Mouse (Mus musculus) megakaryocyte, embryonic 14.5 days (primary cell): ENCODE measurements around the gene Snx17. TPM values are rescaled to one million over a fixed set of nuclear protein-coding genes. Genes with fewer than 3 reads are reported as not detected.

ENCODE experiments used
- H3K27me3 ChIP-seq: replicated peaks from 2 replicates; pipeline ENCODE3; 2012; ENCODE audit warnings: inconsistent platforms
- H3K36me3 ChIP-seq: replicated peaks from 2 replicates; pipeline ENCODE3; 2012; ENCODE audit warnings: low read length, inconsistent platforms, mixed read lengths
- H3K4me1 ChIP-seq: 2 replicates; pipeline ENCODE4 v1.6.1; 2012; ENCODE audit warnings: inconsistent platforms
- H3K4me3 ChIP-seq: replicated peaks from 2 replicates; pipeline ENCODE3; 2012; ENCODE audit warnings: moderate library complexity, mild to moderate bottlenecking, inconsistent platforms
- H3K9me3 ChIP-seq: 2 replicates; pipeline ENCODE4 v1.6.1; 2012; ENCODE audit warnings: inconsistent platforms
- FLI1 ChIP-seq: IDR thresholded peaks from 2 replicates; pipeline ENCODE4 v1.6.1; 2012; ENCODE audit warnings: low read length, inconsistent platforms, mixed read lengths
- GATA1 ChIP-seq: IDR thresholded peaks from 3 replicates; pipeline ENCODE4 v1.6.1; 2012; ENCODE audit warnings: mixed read lengths, low read length, inconsistent platforms, borderline replicate concordance
- polyA plus RNA-seq: library from polyadenylated mRNA; stranded (reverse); fragments of >175 nt; gene quantifications from 2 replicates; pipeline ENCODE4 v1.2.3, GENCODE M21; 2012; ENCODE audit warnings: low replicate concordance; ENCODE audit not compliant: insufficient read depth

Snx17 gene
- polyA plus RNA-seq, 1 experiment = 54.1 TPM

DNA sequence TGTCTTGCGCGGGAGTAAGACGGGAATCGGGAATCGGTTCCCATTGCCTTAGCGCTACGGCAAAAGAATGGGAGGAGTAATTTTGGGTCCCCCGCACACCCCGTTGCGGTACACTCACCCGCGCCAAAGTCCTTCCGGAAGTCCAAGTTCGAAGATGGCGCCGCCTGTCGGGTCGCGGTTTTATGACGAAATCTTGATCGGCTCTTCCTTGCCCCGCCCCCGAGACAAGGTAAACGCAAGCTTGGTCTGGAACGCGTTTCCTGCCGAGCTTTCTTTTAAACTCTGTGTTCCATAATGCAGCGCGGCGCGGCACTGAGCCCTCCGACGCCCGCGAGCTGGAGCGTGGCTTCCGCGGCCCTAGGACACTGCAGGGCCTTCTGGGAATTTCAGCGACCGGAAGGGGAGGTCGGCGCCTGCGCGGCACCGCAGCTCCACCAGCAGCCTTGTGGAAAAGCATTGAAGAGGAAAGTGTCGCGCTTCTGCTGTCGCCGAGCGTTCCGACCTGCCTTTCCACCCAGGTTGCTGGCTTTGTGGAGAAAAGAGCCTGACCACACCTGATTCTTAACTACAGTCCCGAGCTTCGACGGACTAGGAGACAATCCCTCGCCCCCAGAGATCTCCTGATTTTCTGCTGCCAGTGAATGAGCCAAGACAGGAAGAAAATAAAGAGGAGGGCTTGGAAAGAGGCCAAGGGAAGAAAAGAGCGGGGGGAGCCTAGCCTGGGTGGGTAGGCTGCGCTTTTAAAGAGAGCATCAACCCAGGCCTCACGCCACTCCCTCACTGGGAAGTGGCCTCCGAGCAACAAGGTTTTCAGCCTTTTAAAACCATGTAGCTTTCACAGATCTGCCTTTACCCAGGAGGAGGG lies 13.0 kb upstream of the Snx17 start, which contains the start of the genes Gm29609 and Gtf3c2:
Gm29609 (minus strand) TSS at position 146 of the 865 bp plus-strand sequence.
Gtf3c2 (minus strand) TSS at position 379 of the 865 bp plus-strand sequence.
- peaks cover 12% of the 10 kb centered on the region for H3K36me3 ChIP-seq
- H3K4me3 ChIP-seq = peak within 1 kb of the TSS; percentile 95

DNA sequence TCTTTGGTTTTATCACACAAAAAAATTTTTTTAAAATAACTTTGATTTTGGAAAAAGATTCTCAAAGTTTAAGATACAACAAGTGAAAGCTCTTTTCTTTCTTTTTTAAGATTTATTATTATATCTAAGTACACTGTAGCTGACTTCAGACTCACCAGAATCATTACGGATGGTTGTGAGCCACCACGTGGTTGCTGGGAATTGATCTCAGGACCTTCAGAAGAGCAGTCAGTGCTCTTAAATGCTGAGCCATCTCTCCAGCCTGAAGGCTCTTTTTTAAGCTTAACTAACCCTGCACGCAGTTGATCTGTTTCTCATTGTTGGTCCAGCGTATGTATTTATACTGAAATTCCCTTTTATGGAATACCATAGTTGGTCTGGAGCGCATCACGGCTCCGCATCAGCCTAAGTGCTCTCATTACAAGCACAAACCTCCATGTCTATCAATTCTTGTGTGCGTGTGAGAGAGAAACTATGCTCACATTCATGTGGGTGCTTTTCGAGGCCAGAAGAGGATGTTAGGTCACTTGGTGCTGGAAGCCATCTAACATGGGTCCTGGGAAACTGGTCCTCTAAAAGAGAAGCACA lies 11.8 kb upstream of the Snx17 start:
- Histone ChIP-seq H3K36me3 (peaks cover 8% of the 10 kb centered on the region), H3K9me3 (no peaks in the 10 kb centered on the region), H3K27me3 (no peaks in the 10 kb centered on the region), H3K4me1 (peaks cover 59% of the 10 kb centered on the region), H3K4me3 (peak overlapping the region; percentile 95)
- TF ChIP-seq FLI1 (no peak), GATA1 (no peak)

More for the DNA sequence above, 13.0 kb upstream of the Snx17 start, which contains the start of the genes Gm29609 and Gtf3c2:
- TF ChIP-seq GATA1 (no peak), FLI1 (peak; percentile 61; the same call in 1 of the 2 replicates)
- H3K4me1 ChIP-seq = peaks cover 60% of the 10 kb centered on the region
- H3K27me3 ChIP-seq = no peaks in the 10 kb centered on the region
- H3K9me3 ChIP-seq = no peaks in the 10 kb centered on the region

DNA sequence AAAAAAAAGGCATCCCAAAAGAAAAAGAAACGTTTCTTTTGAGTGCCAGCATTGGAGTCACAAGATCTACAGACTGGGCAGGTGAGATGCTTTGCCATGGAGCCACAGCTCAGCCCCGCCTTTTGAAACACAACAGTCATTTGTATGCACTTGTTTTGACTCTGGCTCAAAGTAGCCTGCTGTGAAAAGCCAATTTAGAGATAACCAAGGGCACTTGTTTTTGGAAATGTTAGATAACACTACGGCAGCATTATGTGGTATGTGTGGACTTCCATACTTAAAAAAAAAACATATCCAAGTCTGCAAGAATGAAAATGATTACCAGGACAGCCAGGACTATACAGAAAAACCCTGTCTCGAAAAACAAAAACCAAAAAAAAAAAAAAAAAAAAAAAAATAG lies 9.3 kb upstream of the Snx17 start:
- peaks cover 40% of the 10 kb centered on the region for H3K4me1 ChIP-seq
- no peaks in the 10 kb centered on the region for H3K27me3 ChIP-seq
- peak overlapping the region; percentile 46 for H3K4me3 ChIP-seq
- TF ChIP-seq FLI1 = no peak
- TF ChIP-seq GATA1 = no peak
- peaks cover 22% of the 10 kb centered on the region for H3K36me3 ChIP-seq
- no peaks in the 10 kb centered on the region for H3K9me3 ChIP-seq

DNA sequence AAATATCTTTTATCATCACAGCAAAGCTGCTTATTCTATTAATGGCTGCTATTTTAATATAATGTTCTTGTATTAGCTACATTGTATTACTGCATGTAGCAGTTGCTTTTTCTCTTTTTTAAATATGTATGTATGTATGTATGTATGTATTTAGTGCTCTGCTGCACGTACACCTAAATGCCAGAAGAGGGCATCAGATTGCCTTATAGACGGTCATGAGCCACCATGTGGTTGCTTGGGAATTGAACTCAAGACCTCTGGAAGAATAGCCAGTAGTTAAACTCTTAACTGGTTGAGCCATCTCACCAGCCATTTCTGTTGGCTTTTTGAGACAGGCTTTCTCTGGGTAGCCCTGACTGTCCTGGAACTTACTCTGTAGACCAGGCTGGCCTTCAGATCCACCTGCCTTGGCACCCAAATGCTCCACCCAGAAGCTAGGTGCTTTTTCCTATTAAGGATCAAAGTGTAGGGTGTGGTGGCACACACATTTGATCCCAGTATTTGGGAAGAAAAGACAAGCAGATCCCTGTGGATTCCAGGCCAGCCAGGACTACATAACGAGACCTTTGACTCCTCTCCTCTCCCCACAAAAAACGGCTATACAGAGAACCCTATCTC lies 4.7 kb upstream of the Snx17 start:
- Histone ChIP-seq H3K27me3 (no peaks in the 10 kb centered on the region), H3K9me3 (no peaks in the 10 kb centered on the region), H3K36me3 (peaks cover 49% of the 10 kb centered on the region), H3K4me3 (no peak overlapping the region), H3K4me1 (peaks cover 34% of the 10 kb centered on the region)
- TF ChIP-seq FLI1 (no peak), GATA1 (no peak)

DNA sequence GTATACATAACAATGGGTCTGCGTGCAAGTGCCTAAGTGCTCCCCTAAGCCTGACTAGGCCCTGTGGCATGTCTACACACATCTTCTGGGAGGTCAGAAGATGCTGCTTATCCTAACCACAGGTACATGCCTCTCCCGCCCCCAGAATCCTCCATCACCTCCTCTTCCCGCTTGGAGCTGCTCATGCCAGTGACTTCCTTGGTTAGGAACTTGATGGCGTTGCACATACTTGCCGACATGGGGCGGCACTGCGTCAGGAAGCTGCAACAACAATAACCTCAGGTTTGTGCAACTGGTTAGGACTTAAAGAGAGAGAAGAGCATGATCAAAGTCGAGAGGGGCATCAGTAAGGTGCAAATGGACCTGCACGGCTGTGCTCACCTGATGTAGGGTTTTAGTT lies 2.8 kb upstream of the Snx17 start:
- H3K4me3 ChIP-seq = no peak overlapping the region
- peaks cover 41% of the 10 kb centered on the region for H3K4me1 ChIP-seq
- H3K27me3 ChIP-seq = no peaks in the 10 kb centered on the region
- H3K36me3 ChIP-seq = peaks cover 59% of the 10 kb centered on the region
- no peak for TF ChIP-seq GATA1
- TF ChIP-seq FLI1 = no peak
- H3K9me3 ChIP-seq = no peaks in the 10 kb centered on the region

DNA sequence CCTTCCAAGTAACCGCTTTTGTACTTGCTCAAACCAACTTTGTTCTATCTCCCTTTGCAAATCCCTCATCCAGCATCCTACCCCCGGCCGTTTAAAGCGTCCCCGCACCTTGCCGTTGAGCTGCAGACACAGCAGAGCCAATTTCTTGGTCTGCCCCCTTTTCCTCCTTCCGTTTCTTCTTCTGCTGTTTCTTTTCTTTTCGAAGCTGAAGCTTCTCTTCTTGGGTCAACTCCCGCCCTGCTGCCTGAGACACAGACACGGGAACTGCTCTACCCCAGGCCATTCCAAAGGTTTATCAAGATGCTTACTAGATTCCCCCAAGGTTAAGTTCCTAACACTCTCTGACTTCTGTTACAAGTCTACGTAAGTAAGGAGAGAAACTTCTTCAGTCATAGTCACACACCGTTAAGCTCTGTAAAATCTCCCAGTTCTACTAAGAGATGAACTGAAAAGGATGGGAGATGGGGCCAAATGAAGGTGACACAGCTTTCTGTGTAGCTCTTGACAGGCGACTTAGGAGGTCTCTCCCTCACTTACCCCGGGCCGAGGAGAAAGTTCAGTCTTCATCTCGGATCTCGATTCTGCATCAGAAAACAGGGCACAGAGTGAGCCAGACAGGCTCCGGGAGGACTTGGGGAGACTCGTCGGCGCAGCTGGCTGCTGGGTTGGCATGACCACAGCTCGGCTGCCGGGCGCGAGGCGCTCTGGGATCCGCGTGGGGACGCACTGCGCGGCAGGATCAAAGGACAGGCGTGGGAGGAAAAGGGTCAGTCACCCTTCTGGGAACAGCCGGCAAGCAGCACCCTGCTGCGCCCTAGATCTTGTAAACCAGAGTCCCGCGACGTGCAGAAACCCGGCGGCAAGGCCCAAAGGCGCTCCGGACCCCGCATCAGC lies 735 bp upstream of the Snx17 start:
- Histone ChIP-seq H3K27me3 (no peaks in the 10 kb centered on the region), H3K4me1 (peaks cover 59% of the 10 kb centered on the region), H3K4me3 (peak overlapping the region; percentile 99), H3K9me3 (no peaks in the 10 kb centered on the region), H3K36me3 (peaks cover 72% of the 10 kb centered on the region)
- TF ChIP-seq FLI1 (no peak), GATA1 (no peak)

DNA sequence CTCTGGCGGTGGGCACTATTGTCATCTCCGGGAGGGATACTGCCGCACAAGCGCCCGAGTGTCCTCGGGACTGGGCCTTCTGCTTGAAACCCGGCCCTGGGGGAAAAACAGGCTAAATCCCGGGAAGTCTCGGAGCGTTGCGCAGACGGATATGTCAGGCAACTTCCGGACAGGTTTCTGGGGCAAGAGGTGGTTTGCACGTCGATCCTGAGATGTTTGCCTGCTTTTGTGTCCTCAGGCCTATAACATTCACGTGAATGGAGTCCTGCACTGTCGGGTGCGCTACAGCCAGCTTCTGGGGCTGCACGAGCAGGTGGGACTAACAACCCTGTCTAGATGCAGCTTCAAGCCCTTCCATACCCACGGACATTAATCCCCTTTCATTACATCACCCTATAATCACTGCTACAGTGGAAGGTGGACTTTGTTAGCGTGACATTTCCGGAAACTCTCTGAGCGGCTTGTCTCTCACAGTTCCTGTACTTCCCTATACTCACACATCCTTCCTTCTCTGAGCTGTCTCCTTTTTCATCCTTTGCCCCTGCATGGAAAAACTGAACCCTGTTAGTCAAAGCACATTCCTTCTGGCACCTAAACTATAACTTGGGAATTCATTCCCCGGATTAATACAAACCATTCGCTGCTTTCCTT lies 729 bp downstream of the Snx17 start:
- Histone ChIP-seq H3K4me1 (peaks cover 71% of the 10 kb centered on the region), H3K36me3 (peaks cover 72% of the 10 kb centered on the region)

DNA sequence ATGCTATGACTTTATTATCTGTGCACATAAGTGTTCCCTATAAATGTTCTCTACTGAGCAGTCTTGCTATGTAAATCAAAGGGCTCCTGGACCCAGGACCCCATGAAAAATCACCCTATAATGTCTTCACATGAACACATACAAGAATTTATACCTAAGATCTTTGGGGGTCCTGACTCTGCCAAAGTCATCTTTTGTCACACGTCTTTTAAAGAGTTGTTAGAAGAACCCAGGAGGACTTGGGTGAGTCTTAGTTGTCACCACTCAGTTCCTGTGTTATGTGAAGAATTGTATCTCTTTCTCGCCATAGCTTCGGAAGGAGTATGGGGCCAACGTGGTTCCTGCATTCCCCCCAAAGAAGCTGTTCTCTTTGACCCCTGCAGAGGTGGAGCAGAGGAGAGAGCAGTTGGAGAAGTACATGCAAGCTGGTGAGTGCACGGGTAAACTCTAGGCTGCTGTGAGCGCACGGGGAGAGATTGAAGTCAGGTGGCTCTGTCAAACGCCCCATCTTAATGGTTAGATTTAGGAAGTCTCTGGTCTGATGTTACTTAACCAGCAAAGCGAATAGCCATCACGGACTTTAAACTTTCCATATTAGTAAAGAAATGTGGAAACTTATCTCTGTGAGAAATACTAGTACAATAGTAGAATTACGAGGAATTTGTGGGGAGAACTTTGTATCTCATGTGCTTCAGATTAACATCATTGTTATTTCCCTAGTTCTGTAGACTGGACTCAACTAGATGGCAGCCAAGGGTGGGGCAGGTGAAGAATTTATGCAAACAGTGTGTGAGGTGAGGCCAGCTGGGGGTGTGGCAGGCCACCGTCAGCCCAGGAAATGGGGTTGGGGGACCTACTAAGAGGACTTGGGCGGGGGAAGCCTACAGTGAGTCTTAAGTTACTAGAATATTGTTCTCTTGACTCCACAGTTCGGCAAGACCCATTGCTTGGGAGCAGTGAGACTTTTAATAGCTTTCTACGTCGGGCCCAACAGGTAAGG lies 1.8 kb downstream of the Snx17 start:
- TF ChIP-seq FLI1 (no peak), GATA1 (no peak)
- H3K36me3 ChIP-seq = peaks cover 74% of the 10 kb centered on the region
- H3K4me3 ChIP-seq = peak overlapping the region; percentile 99
- H3K9me3 ChIP-seq = no peaks in the 10 kb centered on the region
- peaks cover 79% of the 10 kb centered on the region for H3K4me1 ChIP-seq
- no peaks in the 10 kb centered on the region for H3K27me3 ChIP-seq

More for the DNA sequence above, 729 bp downstream of the Snx17 start:
- Histone ChIP-seq H3K9me3 (no peaks in the 10 kb centered on the region), H3K27me3 (no peaks in the 10 kb centered on the region), H3K4me3 (peak overlapping the region; percentile 99)
- no peak for TF ChIP-seq GATA1
- TF ChIP-seq FLI1 = no peak
